ENCODE assay signal across 20 mouse cellular contexts in the genomic region with DNA sequence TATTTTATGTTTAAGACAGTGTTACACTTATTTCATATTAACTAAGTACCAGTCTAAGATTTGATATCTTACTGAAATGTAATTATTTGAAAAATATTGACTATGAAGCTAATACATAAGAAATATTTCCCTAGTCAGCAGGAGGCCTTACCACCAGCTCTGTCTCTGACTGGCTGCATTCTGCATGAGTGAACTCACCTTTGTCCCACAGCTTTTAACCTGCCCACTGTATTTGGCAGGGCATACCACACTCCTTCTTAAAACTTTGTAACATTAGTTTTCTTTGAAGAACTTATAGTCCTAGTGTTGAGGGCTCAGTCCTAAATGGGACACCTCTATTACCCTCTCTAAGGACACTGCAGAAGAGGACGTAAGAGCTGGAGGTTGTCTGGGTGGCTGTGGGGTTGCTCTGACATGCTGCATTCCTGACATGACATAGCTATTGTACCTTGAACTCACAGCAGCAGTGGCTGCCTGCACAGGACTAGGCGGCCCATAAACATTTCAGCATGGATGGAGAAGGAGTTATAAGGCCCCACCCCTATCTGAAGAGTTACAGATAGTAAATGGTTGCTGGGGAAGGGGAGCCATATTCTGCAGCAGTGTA. TPM values are rescaled to one million over a fixed set of nuclear protein-coding genes. Genes with fewer than 3 reads are reported as not detected.
DNase-seq lines count a peak whose midpoint lies in the region; ATAC-seq and TF ChIP-seq lines count a peak whose summit lies in the region.
"Had no signal": no experiment of that assay in that cellular context is flagged by ENCODE, and none has a peak within 500 bp of the region (broad histone marks: within the 10 kb centered on the region; RNA-seq: fewer than 3 reads in every experiment).

No protein-coding gene starts in this region.

- 82% methylated on average over 2 of the region's 2 CpGs for WGBS in midbrain, embryonic 16.5 days
- 82% methylated on average over 2 of the region's 2 CpGs for WGBS in midbrain, embryonic 15.5 days
- WGBS in kidney, adult 2 months: 43% methylated on average over 2 of the region's 2 CpGs
- 60% methylated on average over 2 of the region's 2 CpGs for WGBS in kidney, postnatal 0 days
- WGBS in thymus, adult 2 months: 92% methylated on average over 2 of the region's 2 CpGs

- H3K9me3 ChIP-seq in midbrain, embryonic 16.5 days (replicated peaks; ENCODE audit: control insufficient read depth, low read length, poor library complexity, severe bottlenecking): no peaks in the 10 kb centered on the region
- H3K9me3 ChIP-seq in midbrain, embryonic 15.5 days: no peaks in the 10 kb centered on the region
- H3K9me3 ChIP-seq in kidney, postnatal 0 days (replicated peaks; ENCODE audit: low read length): no peaks in the 10 kb centered on the region
- H3K9me3 ChIP-seq: embryonic facial prominence, embryonic 12.5 days; heart, embryonic 15.5 days; hindbrain, embryonic 13.5 days; midbrain, embryonic 13.5 days; neural tube, embryonic 12.5 days had no signal

- no peak overlapping the region for H3K4me2 ChIP-seq in midbrain, embryonic 16.5 days (ENCODE audit: low read length)
- no peak overlapping the region for H3K4me2 ChIP-seq in midbrain, embryonic 15.5 days
- H3K4me2 ChIP-seq in kidney, postnatal 0 days (ENCODE audit: low read length): no peak overlapping the region
- H3K4me2 ChIP-seq: embryonic facial prominence, embryonic 12.5 days; heart, embryonic 15.5 days; hindbrain, embryonic 13.5 days; liver, embryonic 11.5 days; midbrain, embryonic 13.5 days; neural tube, embryonic 12.5 days had no signal

- H3K36me3 ChIP-seq in midbrain, embryonic 16.5 days (ENCODE audit: control insufficient read depth, insufficient read depth, low read length): peaks cover 6% of the 10 kb centered on the region; the same call in 1 of the 2 replicates
- 0 out of 2 replicates have a peak, but pooled peaks cover 7% of the 10 kb centered on the region for H3K36me3 ChIP-seq in midbrain, embryonic 15.5 days (replicated peaks)
- no peaks in the 10 kb centered on the region for H3K36me3 ChIP-seq in kidney, adult 2 months (ENCODE audit: control insufficient read depth, insufficient read depth, low read length)
- no peaks in the 10 kb centered on the region for H3K36me3 ChIP-seq in kidney, postnatal 0 days (ENCODE audit: insufficient read depth, low read length)
- no peaks in the 10 kb centered on the region for H3K36me3 ChIP-seq in thymus, adult 2 months (ENCODE audit: control insufficient read depth, insufficient read depth, low read length)
- H3K36me3 ChIP-seq: heart, embryonic 15.5 days had no signal

- 0 out of 2 replicates have a peak, but pooled peaks have one; percentile 48 for ATAC-seq in midbrain, embryonic 16.5 days
- no peak for ATAC-seq in midbrain, embryonic 15.5 days (replicated peaks)
- ATAC-seq in kidney, postnatal 0 days (replicated peaks; ENCODE audit: low FRiP score, low read depth): peak; percentile 88
- ATAC-seq: CD4-positive, CD25-positive, alpha-beta regulatory T cell, adult 4 months; midbrain, embryonic 13.5 days had no signal

- H3K9ac ChIP-seq in midbrain, embryonic 16.5 days (ENCODE audit: low read depth, low read length): no peak overlapping the region
- no peak overlapping the region for H3K9ac ChIP-seq in midbrain, embryonic 15.5 days
- no peak overlapping the region for H3K9ac ChIP-seq in kidney, postnatal 0 days (ENCODE audit: low read depth, low read length)
- H3K9ac ChIP-seq: embryonic facial prominence, embryonic 12.5 days; heart, embryonic 15.5 days; hindbrain, embryonic 13.5 days; midbrain, embryonic 13.5 days; neural tube, embryonic 12.5 days had no signal

- intact Hi-C loops in left cerebral cortex, postnatal 4 days (cut with DNase I): loop anchor here (5.0 kb wide), 1 partner anchor 34 kb away; no protein-coding TSS in a partner anchor

- H3K4me1 ChIP-seq in midbrain, embryonic 16.5 days (ENCODE audit: control insufficient read depth, insufficient read depth, low read length): no peaks in the 10 kb centered on the region
- no peaks in the 10 kb centered on the region for H3K4me1 ChIP-seq in midbrain, embryonic 15.5 days
- H3K4me1 ChIP-seq in kidney, adult 2 months (ENCODE audit: control insufficient read depth, insufficient read depth, low read length): no peaks in the 10 kb centered on the region; the same call in 1 of the 2 replicates
- H3K4me1 ChIP-seq in kidney, postnatal 0 days (replicated peaks; ENCODE audit: insufficient read depth, low read length): no peaks in the 10 kb centered on the region
- H3K4me1 ChIP-seq in thymus, adult 2 months (replicated peaks; ENCODE audit: control insufficient read depth, insufficient read depth, low read length): no peaks in the 10 kb centered on the region
- H3K4me1 ChIP-seq: embryonic facial prominence, embryonic 12.5 days; heart, embryonic 15.5 days; hindbrain, embryonic 13.5 days; midbrain, embryonic 13.5 days; neural tube, embryonic 12.5 days had no signal

- no peak for TF ChIP-seq CTCF in kidney, adult 2 months (conservative IDR thresholded peaks at IDR 0.05; ENCODE audit: insufficient read depth, insufficient read length, low read depth, low read length)
- TF ChIP-seq CTCF in kidney, postnatal 0 days (IDR thresholded peaks at IDR 0.05; ENCODE audit: low read depth): no peak
- no peak for TF ChIP-seq CTCF in thymus, adult 2 months (IDR thresholded peaks at IDR 0.05; ENCODE audit: borderline replicate concordance, control insufficient read depth, extremely low read depth, insufficient read depth, low read length, poor library complexity)

- no peak overlapping the region for H3K27ac ChIP-seq in midbrain, embryonic 16.5 days (ENCODE audit: low read length)
- H3K27ac ChIP-seq in midbrain, embryonic 15.5 days: no peak overlapping the region
- H3K27ac ChIP-seq in kidney, adult 2 months (ENCODE audit: insufficient read depth, low read depth, low read length): peak overlapping the region; percentile 80
- no peak overlapping the region for H3K27ac ChIP-seq in kidney, postnatal 0 days
- no peak overlapping the region for H3K27ac ChIP-seq in thymus, adult 2 months (ENCODE audit: control insufficient read depth, insufficient read depth, low read length)
- H3K27ac ChIP-seq: embryonic facial prominence, embryonic 12.5 days; heart, embryonic 15.5 days; hindbrain, embryonic 13.5 days; midbrain, embryonic 13.5 days; neural tube, embryonic 12.5 days had no signal

- H3K27me3 ChIP-seq in midbrain, embryonic 16.5 days (ENCODE audit: control insufficient read depth, insufficient read depth, low read depth, low read length): no peaks in the 10 kb centered on the region
- no peaks in the 10 kb centered on the region for H3K27me3 ChIP-seq in midbrain, embryonic 15.5 days (replicated peaks)
- H3K27me3 ChIP-seq in kidney, adult 2 months (replicated peaks; ENCODE audit: control insufficient read depth, insufficient read depth, low read length): no peaks in the 10 kb centered on the region
- no peaks in the 10 kb centered on the region for H3K27me3 ChIP-seq in kidney, postnatal 0 days (ENCODE audit: insufficient read depth, low read length)
- no peaks in the 10 kb centered on the region for H3K27me3 ChIP-seq in thymus, adult 2 months (ENCODE audit: control insufficient read depth, insufficient read depth, low read length)
- H3K27me3 ChIP-seq: embryonic facial prominence, embryonic 12.5 days; heart, embryonic 15.5 days; hindbrain, embryonic 13.5 days; midbrain, embryonic 13.5 days; neural tube, embryonic 12.5 days had no signal

- TF ChIP-seq POLR2A in kidney, adult 2 months (IDR thresholded peaks at IDR 0.05; ENCODE audit: low read depth, low read length): no peak
- no peak for TF ChIP-seq POLR2A in thymus, adult 2 months (IDR thresholded peaks at IDR 0.05; ENCODE audit: control insufficient read depth, extremely low read depth, insufficient read depth, low read length, poor library complexity)

- DNase-seq in kidney, adult 2 months: peak; percentile 84
- DNase-seq in kidney, postnatal 0 days (ENCODE audit: low spot score): no peak
- no peak for DNase-seq in left cerebral cortex, postnatal 4 days
- no peak for DNase-seq in embryo, embryonic 11 days
- no peak for DNase-seq in thymus, adult 2 months
- DNase-seq: cerebellum, adult 11 months; cerebellum, adult 9-11 months; heart, postnatal 36 days; lung, adult 18-20 months; lung, postnatal 10 days; thymus, postnatal 36 days had no signal

- no peak overlapping the region for H3K4me3 ChIP-seq in midbrain, embryonic 16.5 days (ENCODE audit: low read depth, low read length)
- no peak overlapping the region for H3K4me3 ChIP-seq in midbrain, embryonic 15.5 days
- no peak overlapping the region for H3K4me3 ChIP-seq in kidney, adult 2 months (ENCODE audit: insufficient read depth, low read depth, low read length)
- no peak overlapping the region for H3K4me3 ChIP-seq in kidney, postnatal 0 days (replicated peaks; ENCODE audit: low read depth, low read length)
- H3K4me3 ChIP-seq in thymus, adult 2 months (ENCODE audit: control insufficient read depth, insufficient read depth, low read length): no peak overlapping the region
- H3K4me3 ChIP-seq: embryonic facial prominence, embryonic 12.5 days; heart, embryonic 15.5 days; hindbrain, embryonic 13.5 days; midbrain, embryonic 13.5 days; neural tube, embryonic 12.5 days had no signal

RNA-seq across cellular contexts. Expression of a gene that starts 45.9 kb away (rescaled TPM):
- polyA plus RNA-seq in midbrain, embryonic 16.5 days (2015; fragmentation: Nextera tagmentation; extraction: Ambion mirVana): 26.1 and 31.7 TPM in 2 replicates
- 36.2 and 37.0 TPM in 2 replicates for polyA plus RNA-seq in midbrain, embryonic 15.5 days (2015; fragmentation: Nextera tagmentation; extraction: Ambion mirVana)
- polyA plus RNA-seq in kidney, adult 2 months (2012; rRNA removed): 14.0 and 19.8 TPM in 2 replicates
- polyA plus RNA-seq in kidney, postnatal 0 days (2015; fragmentation: Nextera tagmentation; extraction: Ambion mirVana): 11.8 and 13.5 TPM in 2 replicates
- total RNA-seq in left cerebral cortex, postnatal 4 days (2021): 100 to 1,000 TPM; 239 to 251 TPM
- polyA plus RNA-seq in thymus, adult 2 months (2012; rRNA removed): 8.3 and 8.7 TPM in 2 replicates
